Mouse (Mus musculus): ENCODE measurements at regions not wholly inside any gene's neighbourhood (a gene's known extent, or its start where the extent isn't known, plus 50 kb on each side); places are given as distances from the start of the nearest gene placed in this dataset.

DNA sequence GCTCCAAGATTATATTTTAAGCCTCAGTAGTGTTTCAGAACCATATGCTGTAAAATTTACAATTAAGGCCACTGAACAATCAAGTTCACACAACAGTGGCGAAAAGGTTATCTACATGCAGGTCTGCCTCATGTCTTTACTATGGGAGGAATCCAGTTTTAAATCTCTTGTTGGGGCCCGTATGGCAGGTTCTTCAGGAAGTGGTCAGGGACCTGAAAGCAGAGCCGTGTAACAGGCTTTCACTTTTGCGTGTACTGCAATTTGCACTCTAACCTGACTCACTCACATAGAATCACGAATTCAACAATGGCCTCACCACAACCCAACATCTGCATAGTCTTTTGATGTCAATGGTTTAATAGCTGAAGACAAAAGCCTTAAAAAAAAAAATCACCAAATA, 312.6 kb downstream of the Tex13c3 start:
- 67% methylated on average over 5 of the region's 5 CpGs for WGBS
- peaks cover 1% of the 10 kb centered on the region; the same call in 1 of the 2 replicates for H3K4me1 ChIP-seq (ENCODE audit: control insufficient read depth, insufficient read depth, low read length)
- no peaks in the 10 kb centered on the region for H3K36me3 ChIP-seq (ENCODE audit: control insufficient read depth, insufficient read depth, low read length)
- no peaks in the 10 kb centered on the region for H3K79me2 ChIP-seq (ENCODE audit: control insufficient read depth, insufficient read depth, low read length)
- H3K27ac ChIP-seq (replicated peaks; ENCODE audit: insufficient read depth, low read depth, low read length): no peak overlapping the region
- H3K9ac ChIP-seq (ENCODE audit: low read depth, low read length): no peak overlapping the region
- TF ChIP-seq CTCF (IDR thresholded peaks at IDR 0.05; ENCODE audit: low read depth, low read length) (no peak), POLR2A (IDR thresholded peaks at IDR 0.05; ENCODE audit: extremely low read depth, insufficient read depth, low read length) (no peak)
- H3K27me3 ChIP-seq (ENCODE audit: control insufficient read depth, insufficient read depth, low read length): no peaks in the 10 kb centered on the region
- no peak for DNase-seq (ENCODE audit: extremely low read depth, low read depth, low spot score)
- H3K4me3 ChIP-seq (ENCODE audit: insufficient read depth, low read depth, low read length): no peak overlapping the region

DNA sequence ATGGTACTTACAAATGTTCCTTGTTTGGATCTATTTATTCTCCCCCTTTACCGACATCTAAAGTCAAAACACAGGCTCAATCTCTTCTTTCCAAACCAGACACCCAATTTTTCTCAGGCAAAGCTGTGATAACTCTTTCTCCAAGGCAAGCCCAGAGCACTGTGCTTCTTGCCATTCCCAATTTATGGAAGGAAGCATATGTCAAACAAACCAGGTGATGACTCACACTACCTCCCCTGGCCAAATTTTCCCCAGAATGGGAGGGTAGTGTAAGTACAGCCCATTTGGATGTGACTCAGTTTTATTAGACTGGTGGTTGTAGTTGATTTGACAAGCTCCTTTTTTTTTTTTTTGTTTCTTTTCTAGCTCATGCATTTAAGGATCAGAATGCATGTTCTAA, 313.0 kb downstream of the Tex13c3 start:
- DNase-seq (ENCODE audit: extremely low read depth, low read depth, low spot score): no peak
- no peak overlapping the region for H3K9ac ChIP-seq (ENCODE audit: low read depth, low read length)
- no peak overlapping the region for H3K4me3 ChIP-seq (ENCODE audit: insufficient read depth, low read depth, low read length)

GRCm38 (mm10) chrX:19167121-19167853, 313.8 kb downstream of the Tex13c3 start:
- H3K9ac ChIP-seq (ENCODE audit: low read depth, low read length): peak overlapping the region; percentile 64; the same call in 1 of the 2 replicates
- 60% methylated on average over 12 of the region's 12 CpGs for WGBS
- no peaks in the 10 kb centered on the region for H3K36me3 ChIP-seq (ENCODE audit: control insufficient read depth, insufficient read depth, low read length)
- peak overlapping the region; percentile 67 for H3K27ac ChIP-seq (replicated peaks; ENCODE audit: insufficient read depth, low read depth, low read length)
- H3K4me1 ChIP-seq (ENCODE audit: control insufficient read depth, insufficient read depth, low read length): 0 out of 2 replicates have a peak, but pooled peaks cover 1% of the 10 kb centered on the region
- peaks cover 2% of the 10 kb centered on the region; the same call in 1 of the 2 replicates for H3K79me2 ChIP-seq (ENCODE audit: control insufficient read depth, insufficient read depth, low read length)
- H3K4me3 ChIP-seq (ENCODE audit: insufficient read depth, low read depth, low read length): peak overlapping the region; percentile 56
- no peaks in the 10 kb centered on the region for H3K27me3 ChIP-seq (ENCODE audit: control insufficient read depth, insufficient read depth, low read length)
- TF ChIP-seq POLR2A (IDR thresholded peaks at IDR 0.05; ENCODE audit: extremely low read depth, insufficient read depth, low read length) (no peak), CTCF (IDR thresholded peaks at IDR 0.05; ENCODE audit: low read depth, low read length) (no peak)
- DNase-seq (ENCODE audit: extremely low read depth, low read depth, low spot score): peak; percentile 75

More for the DNA sequence above, 313.0 kb downstream of the Tex13c3 start:
- 85% methylated on average over 1 of the region's 1 CpGs for WGBS
- no peak for TF ChIP-seq POLR2A (IDR thresholded peaks at IDR 0.05; ENCODE audit: extremely low read depth, insufficient read depth, low read length)
- TF ChIP-seq CTCF (IDR thresholded peaks at IDR 0.05; ENCODE audit: low read depth, low read length): no peak
- Histone ChIP-seq H3K36me3 (ENCODE audit: control insufficient read depth, insufficient read depth, low read length) (no peaks in the 10 kb centered on the region), H3K4me1 (ENCODE audit: control insufficient read depth, insufficient read depth, low read length) (peaks cover 1% of the 10 kb centered on the region; the same call in 1 of the 2 replicates), H3K79me2 (ENCODE audit: control insufficient read depth, insufficient read depth, low read length) (no peaks in the 10 kb centered on the region), H3K27ac (replicated peaks; ENCODE audit: insufficient read depth, low read depth, low read length) (no peak overlapping the region), H3K27me3 (ENCODE audit: control insufficient read depth, insufficient read depth, low read length) (no peaks in the 10 kb centered on the region)

DNA sequence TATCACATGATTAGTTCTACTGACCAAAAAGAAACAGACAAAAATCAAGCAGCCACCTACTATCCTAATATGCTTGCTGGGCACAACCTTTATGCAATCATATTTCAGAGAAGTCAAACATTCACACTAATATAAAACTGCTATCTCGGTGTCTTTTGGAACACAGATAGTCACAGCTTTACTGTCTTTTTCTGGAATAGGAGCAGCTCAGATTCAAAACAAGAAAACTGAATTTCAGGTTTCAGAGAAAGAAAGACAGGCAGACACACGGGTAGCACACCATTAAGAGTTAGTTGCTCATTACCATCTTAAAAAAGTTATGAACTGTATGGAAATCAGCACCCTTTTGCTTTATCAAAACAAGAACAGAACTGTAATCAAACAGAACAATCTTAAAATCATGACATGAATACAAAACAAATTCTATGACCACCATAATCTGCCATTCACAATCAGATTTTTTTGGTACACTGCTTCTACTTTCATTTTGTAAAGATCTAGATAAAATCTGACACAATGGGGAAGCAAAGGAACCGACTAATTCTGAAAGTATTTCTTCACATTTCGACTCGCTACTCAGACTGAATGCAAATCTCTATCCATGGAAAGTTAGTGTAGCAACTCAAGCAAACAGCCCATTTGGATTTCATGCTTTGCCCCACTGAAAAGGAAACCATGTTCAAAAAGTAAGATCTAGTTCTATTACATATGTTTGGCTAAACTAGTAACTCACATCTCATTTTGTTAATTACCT, 315.1 kb downstream of the Tex13c3 start:
- Histone ChIP-seq H3K4me3 (ENCODE audit: insufficient read depth, low read depth, low read length) (peak overlapping the region; percentile 63; the same call in 1 of the 2 replicates), H3K27me3 (ENCODE audit: control insufficient read depth, insufficient read depth, low read length) (no peaks in the 10 kb centered on the region), H3K9ac (ENCODE audit: low read depth, low read length) (no peak overlapping the region), H3K79me2 (ENCODE audit: control insufficient read depth, insufficient read depth, low read length) (peaks cover 2% of the 10 kb centered on the region; the same call in 1 of the 2 replicates), H3K4me1 (ENCODE audit: control insufficient read depth, insufficient read depth, low read length) (peaks cover 2% of the 10 kb centered on the region; the same call in 1 of the 2 replicates), H3K36me3 (ENCODE audit: control insufficient read depth, insufficient read depth, low read length) (no peaks in the 10 kb centered on the region), H3K27ac (replicated peaks; ENCODE audit: insufficient read depth, low read depth, low read length) (no peak overlapping the region)
- DNase-seq (ENCODE audit: extremely low read depth, low read depth, low spot score): peak; percentile 49
- 14% methylated on average over 5 of the region's 5 CpGs for WGBS
- no peak for TF ChIP-seq POLR2A (IDR thresholded peaks at IDR 0.05; ENCODE audit: extremely low read depth, insufficient read depth, low read length)
- no peak for TF ChIP-seq CTCF (IDR thresholded peaks at IDR 0.05; ENCODE audit: low read depth, low read length)

DNA sequence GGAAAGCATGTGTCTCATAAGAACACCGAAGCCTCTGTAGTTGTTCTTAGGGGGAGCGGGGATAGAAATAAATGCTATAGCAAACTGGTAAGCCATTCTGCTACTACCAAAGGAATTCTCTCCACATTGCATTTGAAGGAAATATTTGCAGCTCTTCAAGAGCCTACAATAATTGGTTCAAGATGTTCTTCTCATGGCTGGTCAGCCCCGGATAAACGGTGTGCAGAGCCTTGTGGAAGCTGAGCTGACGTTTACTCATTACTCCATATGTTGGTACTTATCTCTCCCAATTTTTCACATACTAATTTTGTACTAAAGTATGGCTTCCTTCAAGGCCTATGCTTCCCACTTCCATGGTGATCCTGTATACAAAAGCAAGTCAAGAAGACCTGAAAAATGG, 317.0 kb downstream of the Tex13c3 start:
- Histone ChIP-seq H3K36me3 (ENCODE audit: control insufficient read depth, insufficient read depth, low read length) (no peaks in the 10 kb centered on the region), H3K4me1 (ENCODE audit: control insufficient read depth, insufficient read depth, low read length) (peaks cover 5% of the 10 kb centered on the region; the same call in 1 of the 2 replicates), H3K27ac (replicated peaks; ENCODE audit: insufficient read depth, low read depth, low read length) (no peak overlapping the region), H3K27me3 (ENCODE audit: control insufficient read depth, insufficient read depth, low read length) (no peaks in the 10 kb centered on the region), H3K9ac (ENCODE audit: low read depth, low read length) (no peak overlapping the region), H3K79me2 (ENCODE audit: control insufficient read depth, insufficient read depth, low read length) (peaks cover 2% of the 10 kb centered on the region; the same call in 1 of the 2 replicates), H3K4me3 (ENCODE audit: insufficient read depth, low read depth, low read length) (no peak overlapping the region)
- no peak for DNase-seq (ENCODE audit: extremely low read depth, low read depth, low spot score)
- WGBS: 88% methylated on average over 5 of the region's 5 CpGs
- TF ChIP-seq CTCF (IDR thresholded peaks at IDR 0.05; ENCODE audit: low read depth, low read length) (no peak), POLR2A (IDR thresholded peaks at IDR 0.05; ENCODE audit: extremely low read depth, insufficient read depth, low read length) (no peak)

All from liver, adult 2 months (tissue).